Mouse (Mus musculus) layer of hippocampus, adult 9-10 months (tissue): ENCODE results near the gene Kctd2.
A peak's percentile ranks its signal among the peaks of the same experiment; 100 is the strongest.

ENCODE experiments used
- DNase-seq: peaks from one replicate; pipeline ENCODE4 v3.0.0; 2022; ENCODE audit warnings: low spot score

Kctd2 gene

DNA sequence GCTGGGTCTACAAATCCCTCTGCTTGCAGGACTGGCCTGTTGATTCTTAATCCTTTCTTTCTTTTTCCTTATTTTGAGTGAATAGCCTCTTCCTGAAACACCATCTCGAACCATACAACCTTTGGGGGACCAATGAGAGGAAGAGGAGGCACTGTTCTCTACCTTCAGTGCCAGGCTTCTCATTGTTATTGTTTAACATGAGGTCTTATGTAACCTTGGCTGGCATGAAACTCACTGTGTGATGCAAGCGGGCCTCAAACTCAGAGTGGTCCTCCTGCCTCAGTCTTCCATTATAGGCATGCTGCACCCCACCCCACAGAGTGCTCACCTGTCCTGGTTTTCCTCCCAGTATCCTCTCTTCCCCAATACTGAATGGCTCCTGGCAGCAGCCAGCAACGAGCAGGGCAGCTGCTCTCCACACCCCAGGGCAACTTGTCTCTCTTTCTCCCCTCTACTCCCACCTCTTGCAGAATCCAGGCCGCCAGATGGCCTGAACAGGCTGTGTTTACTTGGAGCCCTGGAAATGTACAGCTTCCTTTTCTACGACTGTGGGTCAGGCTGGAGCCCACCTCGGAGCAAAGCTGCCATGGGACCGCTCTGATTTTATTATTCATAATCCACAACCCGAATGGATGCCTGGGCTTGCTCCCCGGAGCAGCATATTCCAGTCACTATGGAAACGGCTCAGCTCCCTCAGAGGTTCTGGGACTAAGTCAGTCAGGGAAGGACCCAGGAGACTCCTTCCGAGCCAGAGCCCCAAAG lies 19.1 kb upstream of the Kctd2 start:
- DNase-seq = no peak

DNA sequence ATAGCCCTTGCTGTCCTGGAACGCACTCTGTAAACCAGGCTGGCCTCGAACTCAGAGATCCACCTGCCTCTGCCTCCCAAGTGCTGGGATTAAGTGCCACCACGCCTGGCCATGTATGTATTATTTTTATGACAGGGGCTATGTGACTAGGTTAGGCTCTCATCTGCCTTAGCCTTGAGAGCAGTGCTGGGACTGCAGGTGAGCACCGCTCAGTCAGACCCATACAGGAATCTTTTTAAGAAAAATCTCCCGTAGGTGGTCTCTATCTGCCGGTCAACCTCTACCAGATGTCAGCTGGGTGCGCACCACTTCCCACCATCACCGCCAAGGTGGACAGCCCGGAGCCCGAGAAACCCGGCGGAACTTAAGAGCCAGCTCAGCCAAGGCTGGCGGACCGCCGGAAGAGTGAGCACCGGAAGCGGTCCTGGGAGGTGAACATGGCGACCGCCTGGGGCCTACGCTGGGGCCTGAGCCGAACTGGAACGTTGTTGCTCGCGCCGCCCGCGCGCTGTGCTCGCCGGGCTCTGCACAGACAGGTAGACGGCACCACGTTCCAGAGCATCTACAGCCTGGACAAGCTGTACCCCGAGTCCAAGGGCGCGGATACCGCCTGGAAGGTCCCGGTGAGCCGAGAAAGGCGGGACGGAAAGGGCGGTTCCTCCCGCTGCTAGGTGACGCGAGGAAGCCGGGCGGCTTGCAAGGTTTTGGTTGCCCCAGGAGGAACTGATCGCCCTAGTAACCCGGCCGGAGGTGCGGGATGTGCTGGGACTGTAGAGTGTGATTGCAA lies 16.4 kb upstream of the Kctd2 start, which contains the start of gene Mrpl58:
Gene Mrpl58 (plus strand): TSS at position 415 of the 787 bp plus-strand sequence.
- peak; percentile 67 for DNase-seq

DNA sequence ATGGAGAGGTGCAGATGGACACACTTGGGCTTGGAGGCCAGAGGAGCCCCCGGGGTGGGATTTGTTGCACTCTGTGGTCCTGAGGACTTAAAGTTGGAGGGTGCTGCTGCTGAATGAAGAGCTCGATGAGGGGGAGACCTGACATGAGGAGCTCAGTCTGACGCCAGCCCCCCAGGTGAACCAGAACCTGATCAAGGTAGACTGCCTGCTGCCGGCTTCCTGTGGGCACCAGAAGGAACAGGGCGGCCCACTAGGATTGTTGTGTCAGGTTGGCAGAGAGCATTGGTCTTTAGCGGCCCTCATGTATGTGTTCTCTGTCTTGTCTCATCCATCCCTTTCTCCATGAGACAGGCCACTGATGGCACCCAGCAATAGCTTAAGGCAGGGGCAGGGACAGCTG lies 14.2 kb upstream of the Kctd2 start:
- DNase-seq = no peak

DNA sequence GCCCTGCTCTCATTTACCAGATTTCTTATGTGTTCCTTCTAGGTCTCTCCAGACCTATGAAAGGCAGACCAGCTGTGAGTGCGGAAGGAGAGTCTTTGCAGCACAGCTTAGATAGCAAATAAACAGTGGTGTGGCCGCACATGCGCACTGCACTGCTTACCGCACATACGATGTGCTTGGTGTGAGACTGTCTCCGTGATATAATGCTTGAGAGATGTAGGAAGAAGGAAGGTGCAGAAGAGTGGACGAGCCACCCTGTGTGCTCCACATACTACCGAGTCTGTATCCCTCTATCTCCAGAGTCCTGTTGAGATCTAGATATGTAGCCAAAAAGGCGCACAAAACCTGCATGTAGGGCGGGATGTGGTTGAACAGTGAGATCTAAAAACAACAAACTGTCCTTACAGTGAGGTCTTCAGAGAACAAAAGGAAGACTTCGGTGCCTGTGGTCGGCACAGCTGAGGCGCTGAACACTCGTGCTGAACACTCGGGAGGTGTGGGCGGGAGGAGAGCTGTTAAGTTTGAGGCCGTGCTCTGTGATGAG lies 13.0 kb upstream of the Kctd2 start:
- no peak for DNase-seq

DNA sequence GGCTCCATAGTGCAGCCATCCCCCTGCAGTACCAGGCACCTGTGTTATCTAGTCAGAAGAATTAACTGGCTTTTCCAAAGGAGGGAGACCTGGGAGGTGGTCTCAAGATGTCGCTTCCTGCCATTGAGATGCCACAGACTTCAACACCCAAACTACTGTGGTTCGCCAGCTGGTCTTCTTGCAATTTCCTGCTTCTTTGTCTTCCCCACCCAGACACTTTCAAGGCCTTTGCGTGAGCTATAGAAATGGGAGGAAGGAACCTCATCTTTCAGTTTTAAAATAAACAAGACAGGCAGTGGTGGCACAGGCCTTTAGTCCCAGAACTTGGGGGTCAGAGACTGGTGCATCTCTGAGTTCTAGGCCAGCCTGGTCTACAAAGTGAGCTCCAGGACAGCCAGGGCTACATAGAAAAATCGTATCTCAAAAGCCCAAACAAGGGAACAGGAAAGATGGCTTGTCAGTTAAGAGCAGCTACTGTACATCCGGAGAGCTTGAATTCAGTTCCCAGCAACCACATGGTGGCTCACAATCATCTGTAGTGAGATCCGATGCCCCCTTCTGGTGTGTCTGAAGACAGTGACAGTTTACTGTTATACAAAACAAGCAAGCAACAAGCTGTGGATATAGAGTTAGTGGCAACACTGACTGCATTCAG lies 11.5 kb upstream of the Kctd2 start:
- DNase-seq = no peak

DNA sequence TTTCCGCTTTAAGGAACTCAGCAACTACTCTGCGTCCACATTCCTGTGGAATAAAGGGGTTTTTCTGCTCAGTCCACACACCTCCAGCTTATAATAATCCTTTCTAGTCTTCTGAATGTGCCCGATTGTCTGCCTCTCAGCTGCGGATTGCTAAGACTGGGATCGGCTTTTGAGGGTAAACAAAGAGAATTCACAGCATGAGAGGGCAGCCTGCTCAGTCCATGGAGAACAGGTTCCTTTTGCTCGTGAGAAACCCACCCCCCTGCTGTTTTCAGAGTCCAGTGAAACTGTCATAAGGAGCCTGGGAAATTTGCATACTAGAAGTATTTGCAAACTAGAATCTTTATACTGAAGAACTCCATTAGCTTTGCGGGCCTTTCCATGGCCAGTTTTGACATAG lies 10.4 kb upstream of the Kctd2 start:
- DNase-seq = no peak

DNA sequence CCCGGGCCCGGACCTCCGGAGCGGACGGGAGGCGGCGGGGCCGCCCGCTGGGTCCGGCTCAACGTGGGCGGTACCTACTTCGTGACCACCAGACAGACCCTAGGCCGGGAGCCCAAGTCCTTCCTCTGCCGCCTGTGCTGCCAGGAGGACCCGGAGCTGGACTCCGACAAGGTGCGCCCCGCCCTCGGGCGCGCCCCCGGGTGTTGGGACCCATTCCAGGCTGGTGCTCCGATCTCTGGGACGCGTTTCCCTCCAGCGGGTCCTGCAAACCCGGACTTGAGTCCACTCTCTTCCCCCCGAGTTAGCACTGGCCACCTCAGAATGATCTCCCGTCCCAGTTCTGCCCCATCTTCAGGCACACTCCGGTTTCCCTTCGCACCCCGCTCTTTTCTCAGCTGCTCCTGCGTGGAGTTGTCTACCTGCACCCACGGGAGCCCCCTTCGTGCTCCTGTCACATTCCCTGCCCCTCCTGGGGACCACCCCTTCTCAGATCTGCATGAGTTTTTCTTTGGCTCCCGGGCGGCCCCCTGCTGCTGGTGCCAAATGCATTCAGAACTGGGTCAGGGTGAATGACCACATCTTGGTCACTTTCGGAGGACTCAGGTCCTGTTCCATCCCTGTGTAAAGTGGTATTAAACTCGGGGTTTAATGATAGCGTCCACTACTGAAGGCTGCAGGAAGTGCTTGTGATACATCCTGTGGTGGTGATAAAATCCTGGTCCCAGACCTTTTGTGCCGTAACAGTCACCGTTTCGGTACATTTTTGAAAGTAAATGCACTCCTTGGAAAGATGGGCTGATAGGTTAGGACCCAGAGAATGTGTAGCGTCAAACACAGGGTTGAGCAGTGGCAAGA lies 635 bp downstream of the Kctd2 start:
- DNase-seq = no peak

DNA sequence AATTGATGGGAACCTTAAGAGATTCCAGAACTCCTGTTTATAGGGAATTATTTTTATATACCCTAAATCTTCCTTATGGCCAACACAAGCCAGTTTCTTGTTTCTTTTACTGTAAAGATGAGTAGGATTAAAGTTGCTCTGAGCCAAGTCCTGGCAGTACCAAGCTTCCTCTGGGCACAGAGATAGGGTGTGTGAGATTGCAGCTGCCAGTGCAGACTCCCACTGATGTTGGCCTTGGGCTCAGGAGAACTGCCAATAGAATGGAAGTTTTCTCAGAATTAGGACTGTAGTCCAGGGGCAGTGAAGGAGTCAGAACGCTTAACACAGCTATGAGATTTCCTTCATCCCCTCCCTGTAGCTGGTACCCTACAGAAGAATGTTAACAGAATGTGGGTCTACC lies 1.4 kb downstream of the Kctd2 start:
- DNase-seq = no peak

DNA sequence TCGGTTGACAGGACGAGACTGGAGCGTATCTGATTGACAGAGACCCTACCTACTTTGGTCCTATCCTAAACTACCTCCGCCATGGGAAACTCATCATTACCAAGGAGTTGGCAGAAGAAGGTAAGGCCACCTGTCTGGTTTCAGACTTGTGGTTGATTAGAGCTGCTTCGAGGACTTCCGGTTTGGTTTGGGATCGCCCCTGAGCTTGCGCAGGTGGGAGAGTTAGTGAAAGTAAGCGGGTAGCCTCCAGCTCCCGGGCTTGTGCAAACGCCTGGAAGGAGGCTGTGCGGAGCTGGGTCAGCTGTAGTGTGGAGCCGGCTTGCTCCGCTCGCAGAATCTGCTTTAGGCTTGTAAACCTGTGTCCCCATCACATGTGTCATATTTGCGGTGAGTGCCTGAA lies 2.0 kb downstream of the Kctd2 start:
- DNase-seq = no peak

DNA sequence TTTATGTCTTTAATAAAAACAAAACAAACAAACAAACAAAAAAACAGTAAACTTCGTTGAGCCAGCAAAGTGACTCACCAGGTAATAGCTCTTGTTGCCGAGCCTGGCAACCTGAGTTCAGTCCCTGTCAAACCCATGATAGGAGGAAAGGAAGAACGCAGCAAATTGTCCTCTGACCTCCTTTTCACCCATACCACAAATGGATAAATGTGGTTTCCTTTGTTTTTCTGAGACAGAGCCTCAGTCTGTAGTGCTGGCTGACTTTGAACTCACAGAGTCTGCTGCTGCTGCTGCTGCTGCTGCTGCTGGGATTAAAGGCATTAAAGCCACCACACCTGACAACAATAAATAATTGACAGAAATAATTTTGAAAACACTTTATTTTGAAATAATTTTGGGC lies 3.2 kb downstream of the Kctd2 start:
- DNase-seq = no peak

DNA sequence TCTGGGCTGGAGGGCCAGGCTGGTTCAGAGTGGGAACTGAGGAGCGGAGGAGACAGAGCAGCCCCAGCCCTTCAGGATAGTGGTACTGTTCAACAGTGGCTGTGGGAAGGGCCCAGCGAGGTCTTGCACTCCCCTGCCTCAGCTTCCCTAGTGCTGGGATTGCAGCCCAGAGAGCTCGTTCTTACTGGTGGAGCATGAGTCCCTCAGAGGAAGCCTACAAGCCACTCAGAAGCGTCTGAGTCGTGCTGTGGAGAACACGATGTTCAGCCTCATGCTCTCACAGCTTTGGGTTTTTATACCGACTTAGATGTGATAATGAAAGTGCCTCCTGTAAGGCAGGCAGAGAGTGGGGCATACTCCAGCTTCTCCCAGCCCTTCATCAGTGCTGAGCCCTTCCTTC lies 4.7 kb downstream of the Kctd2 start:
- DNase-seq = no peak

DNA sequence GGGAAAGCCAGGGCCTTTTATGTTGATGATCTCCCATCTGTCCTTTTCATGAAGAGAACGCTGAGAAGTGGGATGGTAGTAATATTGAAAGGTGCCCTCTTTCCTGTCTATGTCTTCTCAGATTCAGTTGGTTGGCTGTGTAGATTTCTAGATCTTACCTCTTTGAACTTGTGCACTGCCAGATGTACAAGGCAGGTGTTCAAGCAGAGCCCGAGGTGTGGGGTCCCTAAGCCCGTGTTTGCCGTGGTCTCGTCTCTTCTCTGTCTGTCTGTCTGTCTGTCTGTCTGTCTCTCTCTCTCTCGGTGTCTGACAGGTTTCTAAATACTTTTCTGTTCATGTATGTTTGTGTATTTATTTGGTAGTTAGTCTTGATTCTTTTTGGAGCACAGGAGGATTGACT lies 5.7 kb downstream of the Kctd2 start:
- DNase-seq = no peak

DNA sequence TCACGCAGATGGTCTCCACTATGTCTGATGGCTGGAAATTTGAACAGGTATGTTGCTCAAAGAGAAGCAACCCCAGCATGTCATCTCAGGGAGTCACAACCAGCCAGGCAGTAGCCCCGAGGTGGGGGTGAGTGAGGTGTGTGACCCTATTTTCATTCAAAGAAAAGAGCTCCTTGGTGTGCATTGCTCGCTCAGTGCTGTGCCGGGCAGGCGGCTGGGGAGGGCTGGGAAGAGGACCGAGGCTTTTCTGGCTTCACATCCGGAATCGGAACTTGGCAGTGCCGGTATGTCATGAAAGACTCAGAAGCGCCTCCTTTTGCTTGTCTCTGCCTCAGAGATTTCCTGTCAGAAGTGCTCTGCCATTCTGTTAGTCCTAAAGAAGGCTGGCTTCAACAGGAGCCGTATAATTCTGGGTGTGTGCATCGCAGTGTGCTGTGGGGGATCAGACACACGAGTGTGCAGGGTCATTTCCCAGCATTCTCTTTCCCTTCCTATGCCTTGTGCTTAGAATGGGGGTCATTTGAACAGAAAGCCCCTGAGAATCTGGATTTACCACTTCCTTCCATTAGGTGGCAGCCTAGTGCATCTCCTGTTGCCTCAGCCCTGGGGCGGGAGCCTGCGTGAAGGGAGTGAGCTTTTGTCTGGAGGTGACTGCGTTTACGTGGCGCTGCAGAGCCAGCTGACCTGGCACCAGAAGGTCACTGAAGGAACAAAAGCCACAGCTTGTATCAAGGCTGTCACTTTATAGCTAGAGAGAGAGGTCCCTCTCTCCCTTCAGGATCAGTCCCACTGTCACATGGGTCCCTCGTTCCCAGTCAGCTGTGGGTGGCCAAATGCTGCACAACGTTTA lies 7.8 kb downstream of the Kctd2 start:
- peak; percentile 64 for DNase-seq

DNA sequence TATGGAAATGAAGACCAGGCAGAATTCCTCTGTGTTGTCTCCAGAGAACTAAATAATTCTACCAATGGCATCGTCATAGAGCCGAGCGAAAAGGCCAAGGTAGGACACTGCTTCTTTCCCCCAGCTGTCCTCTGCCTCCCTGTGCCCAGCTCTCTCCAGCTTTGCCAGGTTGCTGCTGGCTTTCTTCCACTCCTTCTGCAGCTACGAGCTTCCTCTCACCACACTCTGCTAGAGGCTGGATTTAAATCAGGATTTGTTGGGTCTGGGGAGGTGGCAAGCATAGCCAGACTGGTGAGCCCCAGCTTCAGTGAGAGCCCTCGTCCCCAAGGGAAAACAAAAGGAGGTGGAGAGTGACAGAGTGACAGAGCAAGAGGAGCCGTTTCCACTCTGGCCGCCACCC lies 9.4 kb downstream of the Kctd2 start:
- DNase-seq = no peak

DNA sequence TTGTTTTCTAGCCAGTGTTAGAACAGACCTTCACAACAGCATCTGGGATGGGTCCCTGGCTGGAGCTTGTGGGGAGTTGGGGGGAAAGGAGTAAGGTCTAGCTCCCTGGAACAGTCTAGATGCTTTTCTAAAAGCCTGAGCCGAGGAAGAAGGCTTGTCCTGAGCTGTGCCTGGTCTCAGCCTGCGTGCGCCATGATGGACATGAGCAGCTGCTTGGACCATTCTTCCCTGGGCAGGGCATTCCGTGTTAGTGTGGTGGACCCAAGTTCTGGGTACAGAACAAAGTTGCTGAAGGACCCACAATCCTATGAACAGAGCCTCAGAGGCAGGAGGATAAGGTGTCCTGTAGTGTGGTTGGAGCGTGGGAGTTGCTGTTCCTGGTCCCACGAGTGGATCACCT lies 10.6 kb downstream of the Kctd2 start:
- DNase-seq = no peak

DNA sequence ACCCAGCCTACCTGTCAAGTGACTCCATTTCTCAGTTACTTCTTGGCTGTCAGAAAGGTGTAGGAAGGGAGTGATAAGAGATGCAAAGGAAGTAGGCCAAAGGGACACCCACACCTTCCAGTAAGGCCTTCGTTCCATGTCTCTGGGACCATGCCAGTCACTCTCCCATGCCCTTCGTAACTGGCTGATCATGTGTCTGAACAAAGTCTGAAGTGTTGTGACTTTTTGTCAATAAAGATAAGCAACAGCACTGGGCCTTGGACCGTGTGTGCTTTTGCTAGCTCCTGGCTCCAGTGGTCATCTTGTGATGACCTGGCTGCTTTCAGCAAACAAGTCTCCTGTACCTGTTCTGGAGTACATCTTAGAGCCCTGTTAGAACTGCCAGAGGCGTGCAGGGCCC lies 12.9 kb downstream of the Kctd2 start:
- no peak for DNase-seq

DNA sequence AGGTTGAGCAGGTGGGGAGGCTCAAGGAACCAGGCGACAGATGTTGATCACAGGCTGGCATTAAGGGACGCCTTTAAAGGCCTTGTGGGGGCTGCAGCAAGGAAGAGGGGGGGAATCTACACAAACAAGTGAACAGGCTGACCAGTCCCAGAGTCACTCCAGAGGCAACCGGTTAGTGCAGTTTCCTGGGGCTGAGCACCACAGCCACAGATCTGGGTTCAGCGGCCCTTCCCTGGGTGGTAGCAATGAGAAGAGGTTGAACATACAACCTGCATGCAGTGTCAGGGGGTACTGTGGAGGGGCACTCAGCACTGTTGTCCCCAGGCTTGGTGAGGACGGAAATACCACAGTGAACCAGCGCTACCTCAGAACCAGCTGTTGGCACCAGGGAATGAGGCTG lies 13.4 kb downstream of the Kctd2 start:
- DNase-seq = no peak

DNA sequence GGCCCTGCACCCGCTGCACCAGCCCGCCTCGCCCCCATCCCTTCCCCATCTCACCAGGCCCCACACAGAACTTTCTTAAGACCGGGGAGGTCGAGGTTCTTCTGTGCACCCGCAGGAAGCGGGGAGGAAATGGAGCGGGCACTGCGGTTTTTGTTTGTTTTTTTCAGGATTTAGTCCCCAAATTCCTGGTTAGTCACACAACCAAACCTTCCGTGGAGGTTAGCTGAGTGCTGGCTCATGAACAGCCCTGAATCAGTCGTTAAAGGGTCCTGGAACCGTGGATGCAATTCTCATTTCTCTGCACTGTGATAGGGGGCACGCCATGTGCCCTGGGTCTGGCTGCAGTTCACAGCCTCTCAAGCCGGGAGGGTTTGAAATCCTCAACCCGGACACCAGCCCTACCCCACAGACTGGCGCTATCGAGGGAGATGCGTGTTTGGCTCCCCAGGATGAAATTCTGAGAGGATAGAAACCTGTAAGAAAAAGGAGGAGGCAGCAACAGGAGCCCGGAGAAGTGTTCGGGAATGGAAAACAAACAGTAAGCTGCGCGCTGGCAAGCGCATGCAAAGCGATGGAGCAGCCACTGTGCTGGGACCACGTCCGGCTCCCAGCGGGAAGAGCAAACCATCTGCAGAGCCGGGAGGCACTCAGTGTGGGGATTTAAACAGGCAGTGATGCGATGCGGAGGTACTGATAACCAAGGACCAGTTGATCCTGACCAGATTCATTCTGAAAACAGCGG lies 15.8 kb downstream of the Kctd2 start:
- DNase-seq = no peak

DNA sequence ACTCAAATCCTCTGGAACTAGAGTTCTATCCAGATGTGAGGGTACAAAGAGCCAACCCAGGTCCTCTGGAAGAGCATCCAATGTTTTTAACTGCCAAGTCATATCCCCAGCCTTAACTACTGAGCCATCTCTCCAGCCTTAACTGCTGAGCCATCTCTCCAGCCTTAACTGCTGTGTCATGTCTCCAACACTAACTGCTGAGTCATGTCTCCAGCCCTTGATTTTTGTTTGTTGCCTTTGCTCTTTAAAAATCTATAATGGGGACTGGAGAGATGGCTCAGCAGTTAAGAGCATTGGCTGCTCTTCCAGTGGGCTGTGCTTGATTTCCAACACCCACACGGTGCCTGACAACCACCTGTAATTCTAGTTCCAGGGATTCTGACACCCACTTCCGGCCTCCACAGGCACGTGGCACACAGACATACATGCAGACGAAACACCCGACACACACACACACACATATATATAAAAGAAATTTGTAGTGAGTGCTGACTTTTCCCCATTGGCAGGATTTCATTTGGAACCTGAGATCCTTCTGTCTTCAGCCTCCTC lies 17.7 kb downstream of the Kctd2 start:
- DNase-seq = no peak

DNA sequence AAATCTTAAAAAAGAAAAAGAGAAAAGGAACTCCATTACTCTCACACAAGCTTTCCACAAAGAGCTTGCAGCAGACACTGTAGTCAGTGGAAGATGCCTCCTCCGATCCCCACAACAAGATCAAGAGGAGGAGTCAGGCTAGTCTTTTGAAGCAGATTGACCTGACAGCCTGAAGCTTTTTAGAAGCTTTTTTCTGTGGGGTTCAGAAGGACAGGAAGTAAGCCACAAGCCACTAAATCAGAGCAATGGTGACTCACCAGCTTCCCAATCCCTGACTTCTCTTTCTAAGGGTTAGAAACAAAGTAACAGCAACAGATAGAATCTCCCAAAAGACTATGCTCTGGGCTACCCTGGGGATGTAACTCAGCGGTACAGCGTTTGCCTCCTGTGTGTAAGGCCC lies 19.4 kb downstream of the Kctd2 start:
- DNase-seq = no peak
